ENCODE assay signal across 8 mouse cellular contexts in genomic region chr19:21104462-21104936, GRCm38 (mm10).
DNase-seq lines count a peak whose midpoint lies in the region; TF ChIP-seq lines count a peak whose summit lies in the region.

No protein-coding gene starts in this region.

- no peaks in the 10 kb centered on the region for H3K27me3 ChIP-seq in myocyte (ENCODE audit: control insufficient read depth, insufficient read depth, insufficient read length)

- H3K36me3 ChIP-seq in myocyte (ENCODE audit: control insufficient read depth, insufficient read depth): no peaks in the 10 kb centered on the region

- no peaks in the 10 kb centered on the region for H3K79me2 ChIP-seq in myocyte (ENCODE audit: control insufficient read depth, insufficient read depth)

- no peak overlapping the region for H3ac ChIP-seq in myocyte (ENCODE audit: control insufficient read depth, insufficient read length)

- peak; percentile 4 for DNase-seq in heart, postnatal 4 days
- DNase-seq in heart, adult 8-10 months (ENCODE audit: low spot score): no peak
- DNase-seq in adrenal gland, adult 2 months: peak; percentile 92
- peak; percentile 7 for DNase-seq in kidney, adult 9 months
- DNase-seq in layer of hippocampus, postnatal 14 days (ENCODE audit: low spot score in 2 of 2): no peak
- DNase-seq in left cerebral cortex, adult 11 months (ENCODE audit: low spot score): no peak
- DNase-seq in retina, postnatal 1 day: no peak

- peak overlapping the region; percentile 16 for H3K4me3 ChIP-seq in myocyte

- peak; percentile 58 for TF ChIP-seq POLR2A in myocyte (IDR thresholded peaks at IDR 0.05; ENCODE audit: insufficient read length, low read depth)

- peak overlapping the region; percentile 98 for H3K4me2 ChIP-seq in myocyte (ENCODE audit: low read depth)

TF ChIP-seq in myocyte, 11 proteins besides CTCF, POLR2A, EP300 and RAD21:
- TF ChIP-seq E2F4 (IDR thresholded peaks at IDR 0.05; ENCODE audit: insufficient read depth): no peak
- TF ChIP-seq TCF3 (IDR thresholded peaks at IDR 0.05; ENCODE audit: insufficient read length, low read depth): no peak
- TF ChIP-seq MYOG (IDR thresholded peaks at IDR 0.05; ENCODE audit: control insufficient read depth in 1 of 3, insufficient read depth in 1 of 3, insufficient read length in 2 of 3, low read depth in 2 of 3): peak in 2 of 3 experiments; percentile 22 to 82
- TF ChIP-seq TCF12 (IDR thresholded peaks at IDR 0.05; ENCODE audit: insufficient read depth, poor library complexity, severe bottlenecking): no peak
- TF ChIP-seq SRF (IDR thresholded peaks at IDR 0.05; ENCODE audit: control insufficient read depth, insufficient read length, low read depth): no peak
- TF ChIP-seq REST (IDR thresholded peaks at IDR 0.05; ENCODE audit: insufficient read depth, insufficient read length): no peak
- 0 out of 2 replicates have a peak, but pooled peaks have one; percentile 1 for TF ChIP-seq CEBPB (IDR thresholded peaks at IDR 0.05; ENCODE audit: insufficient read depth, poor library complexity, severe bottlenecking)
- peak; percentile 97 for TF ChIP-seq USF1 (IDR thresholded peaks at IDR 0.05; ENCODE audit: low read depth)
- TF ChIP-seq POLR2AphosphoS2 (IDR thresholded peaks at IDR 0.05; ENCODE audit: insufficient read length, low read depth): no peak
- peak; percentile 71 for TF ChIP-seq MAX (IDR thresholded peaks at IDR 0.05; ENCODE audit: low read depth)
- peak in 2 of 3 experiments; percentile 35 to 77 for TF ChIP-seq MYOD1 (IDR thresholded peaks at IDR 0.05; ENCODE audit: control insufficient read depth in 1 of 3, insufficient read length in 2 of 3, low read depth in 2 of 3)

Comparison
In these comparisons a context has a peak if more than half of its experiments do, and no peak if none do; other contexts are left out.
1. DNase-seq: peak in heart, postnatal 4 days (single experiment), adrenal gland, adult 2 months (single experiment) and kidney, adult 9 months (single experiment); none in heart, adult 8-10 months (single experiment), layer of hippocampus, postnatal 14 days (0 of 2), left cerebral cortex, adult 11 months (single experiment) and retina, postnatal 1 day (single experiment).